In genomic region chr5:25704702-25705566, GRCm38 (mm10) we compare ENCODE assay signal across 8 mouse cellular contexts. TPM values are rescaled to one million over a fixed set of nuclear protein-coding genes. Genes with fewer than 3 reads are reported as not detected.
DNase-seq lines count a peak whose midpoint lies in the region; ATAC-seq and TF ChIP-seq lines count a peak whose summit lies in the region.

No protein-coding gene starts in this region.

- peak overlapping the region; percentile 85 for H3K9ac ChIP-seq in heart, adult 2 months (ENCODE audit: low read depth, low read length)
- H3K9ac ChIP-seq in CH12.LX (ENCODE audit: insufficient read depth, low read depth), result peak overlapping the region; percentile 73
- H3K9ac ChIP-seq in liver, embryonic 13.5 days, result peak overlapping the region; percentile 78

- TF ChIP-seq RAD21 in CH12.LX (IDR thresholded peaks at IDR 0.05; ENCODE audit: low read depth, low read length), result no peak

- no peak for TF ChIP-seq POLR2A in heart, adult 2 months (IDR thresholded peaks at IDR 0.05; ENCODE audit: insufficient read depth, low read depth, low read length)
- no peak for TF ChIP-seq POLR2A in CH12.LX (IDR thresholded peaks at IDR 0.05; ENCODE audit: low read depth, low read length)

- no peak for DNase-seq in heart, adult 2 months
- no peak for DNase-seq in heart, adult 8-10 months (ENCODE audit: low spot score)
- peak; percentile 28 for DNase-seq in CH12.LX (ENCODE audit: extremely low read depth)
- DNase-seq in liver, embryonic 13.5 days, result no peak
- DNase-seq in yolk sac, embryonic 10.5 days (ENCODE audit: low spot score), result no peak
- DNase-seq in ovary, postnatal 14 days (ENCODE audit: low spot score), result no peak
- no peak for DNase-seq in frontal cortex, postnatal 25 days (ENCODE audit: low spot score in 2 of 2)

- dilution Hi-C loops in CH12.LX (cut with MboI; ENCODE audit: extremely low pct_ligation_motif_present, extremely low pct_unique_long_range_greater_than_20kb, low sequenced_read_pairs), result no loop called here

- H3K79me2 ChIP-seq in heart, adult 2 months (replicated peaks; ENCODE audit: control insufficient read depth, insufficient read depth, low read length), result no peaks in the 10 kb centered on the region
- peaks cover 14% of the 10 kb centered on the region for H3K79me2 ChIP-seq in CH12.LX (replicated peaks; ENCODE audit: control insufficient read depth, extremely low read depth, insufficient read depth, poor library complexity, severe bottlenecking)

- H3K4me1 ChIP-seq in heart, adult 2 months (ENCODE audit: control insufficient read depth, insufficient read depth, low read length), result peaks cover 3% of the 10 kb centered on the region
- H3K4me1 ChIP-seq in CH12.LX (ENCODE audit: control insufficient read depth in 1 of 2, insufficient read depth in 2 of 2), result peaks cover 8 to 16% of the 10 kb centered on the region in 2 experiments
- peaks cover 15% of the 10 kb centered on the region for H3K4me1 ChIP-seq in liver, embryonic 13.5 days (replicated peaks)

- peak; percentile 47 for ATAC-seq in erythroid progenitor cell, adult 5-6 weeks (replicated peaks; ENCODE audit: low FRiP score, poor library complexity, severe bottlenecking)
- ATAC-seq in liver, embryonic 13.5 days (ENCODE audit: low read depth), result peak; percentile 28

- H3K36me3 ChIP-seq in heart, adult 2 months (ENCODE audit: control insufficient read depth, insufficient read depth, low read length), result no peaks in the 10 kb centered on the region; the same call in 1 of the 2 replicates
- H3K36me3 ChIP-seq in CH12.LX (replicated peaks in 1 of 2; ENCODE audit: control insufficient read depth in 1 of 2, insufficient read depth in 1 of 2, low read length in 1 of 2), result peaks cover 10 to 36% of the 10 kb centered on the region in 2 experiments
- H3K36me3 ChIP-seq in liver, embryonic 13.5 days, result peaks cover 27% of the 10 kb centered on the region

- intact Hi-C loops in heart, adult 2 months (cut with DNase I), result loop anchor here (5.0 kb wide), 2 partner anchors 178 to 208 kb away; partner anchors contain the start of gene Kmt2c

- H3K27me3 ChIP-seq in heart, adult 2 months (ENCODE audit: control insufficient read depth, insufficient read depth, low read length), result no peaks in the 10 kb centered on the region
- no peaks in the 10 kb centered on the region for H3K27me3 ChIP-seq in CH12.LX (replicated peaks)
- no peaks in the 10 kb centered on the region for H3K27me3 ChIP-seq in liver, embryonic 13.5 days

- H3K4me2 ChIP-seq in CH12.LX (ENCODE audit: insufficient read depth, low read depth, poor library complexity, severe bottlenecking), result peak overlapping the region; percentile 89
- H3K4me2 ChIP-seq in liver, embryonic 13.5 days, result peak overlapping the region; percentile 69

- H3K4me3 ChIP-seq in heart, adult 2 months, result peak overlapping the region; percentile 83
- H3K4me3 ChIP-seq in CH12.LX (replicated peaks in 1 of 3; ENCODE audit: low read depth in 2 of 3, low read length in 2 of 3, poor library complexity in 1 of 3), result peak overlapping the region; percentile 72 to 98 (median 97)
- peak overlapping the region; percentile 72 for H3K4me3 ChIP-seq in liver, embryonic 13.5 days (replicated peaks)

- no peak for TF ChIP-seq EP300 in heart, adult 2 months (IDR thresholded peaks at IDR 0.05; ENCODE audit: insufficient read depth, low read depth, low read length)
- no peak for TF ChIP-seq EP300 in CH12.LX (IDR thresholded peaks at IDR 0.05; ENCODE audit: low read length)

- in situ Hi-C loops in CH12.LX (cut with MboI; ENCODE audit: low pct_ligation_motif_present, low pct_unique_long_range_greater_than_20kb, low sequenced_read_pairs), result no loop called here

- 21% methylated on average over 19 of the region's 19 CpGs for WGBS in heart, adult 2 months
- 16% methylated on average over 19 of the region's 19 CpGs for WGBS in liver, embryonic 13.5 days (ENCODE audit: insufficient replicate concordance)

- peak overlapping the region; percentile 23 for H3K27ac ChIP-seq in heart, adult 2 months
- peak overlapping the region; percentile 51; the same call in 1 of the 2 replicates for H3K27ac ChIP-seq in CH12.LX (ENCODE audit: insufficient read depth, low read depth)
- H3K27ac ChIP-seq in liver, embryonic 13.5 days, result peak overlapping the region; percentile 74

- H3K9me3 ChIP-seq in CH12.LX (replicated peaks; ENCODE audit: low read length), result no peaks in the 10 kb centered on the region
- H3K9me3 ChIP-seq in liver, embryonic 13.5 days (replicated peaks), result no peaks in the 10 kb centered on the region

- TF ChIP-seq CTCF in heart, adult 2 months (IDR thresholded peaks at IDR 0.05), result no peak
- TF ChIP-seq CTCF in CH12.LX (conservative IDR thresholded peaks at IDR 0.05 in 1 of 2, IDR thresholded peaks at IDR 0.05 in 1 of 2; ENCODE audit: low read depth in 2 of 2, low read length in 2 of 2), result no peak

TF ChIP-seq in CH12.LX, 34 proteins besides CTCF, POLR2A, EP300 and RAD21:
- peak; percentile 51 for TF ChIP-seq MAX (IDR thresholded peaks at IDR 0.05; ENCODE audit: low read length)
- TF ChIP-seq TCF12 (IDR thresholded peaks at IDR 0.05; ENCODE audit: low read depth, low read length), result no peak
- TF ChIP-seq RCOR1 (conservative IDR thresholded peaks at IDR 0.05; ENCODE audit: low read depth, low read length), result peak; percentile 41; the same call in 1 of the 2 replicates
- no peak for TF ChIP-seq USF2 (conservative IDR thresholded peaks at IDR 0.05; ENCODE audit: low read depth, low read length)
TF ChIP-seq in CH12.LX: peak in this region for 2.

RNA-seq across cellular contexts. Expression of gene Xrcc2, which starts 0.7 kb away (rescaled TPM):
- total RNA-seq in heart, adult 2 months (2021), result 1 to 10 TPM; 4.8 to 7.3 TPM
- 3.0 and 6.6 TPM in 2 replicates for polyA plus RNA-seq in heart, adult 2 months (2012; rRNA removed)
- total RNA-seq in heart, adult 8-10 months (2022), result 1 to 10 TPM; 4.8 to 6.3 (median 5.8) TPM
- total RNA-seq in CH12.LX (2012; rRNA removed) (13.0 and 16.3 TPM in 2 replicates), CH12.LX (2014; rRNA removed) (21.9 and 23.4 TPM in 2 replicates)
- 10.0 and 11.3 TPM in 2 replicates for polyA plus RNA-seq in CH12.LX (2012; ENCODE audit: insufficient read length, low read depth)
- total RNA-seq in erythroid progenitor cell, adult 5-6 weeks (2015; ENCODE audit: low replicate concordance), result 4.6 and 18.0 TPM in 2 replicates
- total RNA-seq in erythroid progenitor cell, adult 5-6 weeks (2017; ENCODE audit: low replicate concordance), result 6.9 and 13.6 TPM in 2 replicates
- polyA plus RNA-seq in liver, embryonic 13.5 days (2015; fragmentation: Nextera tagmentation; extraction: Ambion mirVana), result 4.3 and 4.5 TPM in 2 replicates

RNA-seq across cellular contexts. Expression of gene Actr3b, which starts 54.9 kb away (rescaled TPM):
- 10 to 100 TPM; 33.7 to 46.8 TPM for total RNA-seq in heart, adult 2 months (2021)
- 28.3 and 28.5 TPM in 2 replicates for polyA plus RNA-seq in heart, adult 2 months (2012; rRNA removed)
- 10 to 100 TPM; 41.0 to 62.7 (median 51.3) TPM for total RNA-seq in heart, adult 8-10 months (2022)
- total RNA-seq in CH12.LX (2012; rRNA removed) (1.3 and 1.7 TPM in 2 replicates), CH12.LX (2014; rRNA removed) (3.9 and 4.5 TPM in 2 replicates)
- 4.7 and 6.8 TPM in 2 replicates for polyA plus RNA-seq in CH12.LX (2012; ENCODE audit: insufficient read length, low read depth)
- 0.72 TPM in 1 of 2 replicates, not detected in the other for total RNA-seq in erythroid progenitor cell, adult 5-6 weeks (2015; ENCODE audit: low replicate concordance)
- total RNA-seq in erythroid progenitor cell, adult 5-6 weeks (2017; ENCODE audit: low replicate concordance), result not detected in 2 replicates
- polyA plus RNA-seq in liver, embryonic 13.5 days (2015; fragmentation: Nextera tagmentation; extraction: Ambion mirVana), result 0.90 and 0.95 TPM in 2 replicates

Comparison
In these comparisons a context has a peak if more than half of its experiments do, and no peak if none do; other contexts are left out.
1. H3K27ac ChIP-seq: peak in every context shown above with its lines; median percentile 74 in liver, embryonic 13.5 days; 51 in CH12.LX; 23 in heart, adult 2 months.
2. RNA of gene Actr3b, which starts 54.9 kb away (total RNA-seq): 41.0 to 62.7 TPM in heart, adult 8-10 months and 33.7 to 46.8 TPM in heart, adult 2 months; 1.3 to 4.5 TPM in CH12.LX and 0.72 TPM in erythroid progenitor cell, adult 5-6 weeks; every median in the first group is over 4 times any median in the second.
3. Peak in every context shown above with its lines, with median percentiles within 50 percentile points of each other: H3K4me3 ChIP-seq and H3K9ac ChIP-seq.